ENCODE assay signal across 15 mouse cellular contexts in genomic region chr1:51513059-51513713, GRCm38 (mm10). TPM values are rescaled to one million over a fixed set of nuclear protein-coding genes. Genes with fewer than 3 reads are reported as not detected.
DNase-seq lines count a peak whose midpoint lies in the region; ATAC-seq and TF ChIP-seq lines count a peak whose summit lies in the region.
"Had no signal": no experiment of that assay in that cellular context is flagged by ENCODE, and none has a peak within 500 bp of the region (broad histone marks: within the 10 kb centered on the region; RNA-seq: fewer than 3 reads in every experiment).

No protein-coding gene starts in this region.

- DNase-seq in cerebellum, postnatal 10 days, result peak; percentile 30 to 36
- DNase-seq in liver, postnatal 0 days, result peak; percentile 35
- DNase-seq in splenic B cell, adult 2 months (ENCODE audit: low read depth, low spot score), result peak; percentile 19
- DNase-seq in left cerebral cortex, postnatal 4 days, result no peak
- DNase-seq in adrenal gland, adult 2 months, result no peak
- DNase-seq: adrenal gland, adult 8-10 months; heart, adult 11 months; liver, embryonic 13.5 days; thymus, postnatal 36 days had no signal

- no peak overlapping the region for H3K27ac ChIP-seq in liver, postnatal 0 days (ENCODE audit: low read depth)
- no peak overlapping the region for H3K27ac ChIP-seq in liver, embryonic 12.5 days
- H3K27ac ChIP-seq in kidney, embryonic 14.5 days (ENCODE audit: low read depth, low read length), result no peak overlapping the region
- H3K27ac ChIP-seq: hindbrain, embryonic 14.5 days; liver, embryonic 13.5 days; midbrain, embryonic 13.5 days; stomach, postnatal 0 days had no signal

- no peak overlapping the region for H3K9ac ChIP-seq in liver, postnatal 0 days (replicated peaks)
- H3K9ac ChIP-seq in liver, embryonic 12.5 days, result no peak overlapping the region
- no peak overlapping the region for H3K9ac ChIP-seq in kidney, embryonic 14.5 days (ENCODE audit: low read depth, low read length)
- H3K9ac ChIP-seq: hindbrain, embryonic 14.5 days; liver, embryonic 13.5 days; midbrain, embryonic 13.5 days had no signal

- 71% methylated on average over 7 of the region's 7 CpGs for WGBS in liver, postnatal 0 days (ENCODE audit: insufficient replicate concordance)
- WGBS in liver, embryonic 12.5 days (ENCODE audit: insufficient replicate concordance), result 65% methylated on average over 7 of the region's 7 CpGs
- WGBS in kidney, embryonic 14.5 days, result 61% methylated on average over 7 of the region's 7 CpGs

- no peaks in the 10 kb centered on the region for H3K27me3 ChIP-seq in liver, postnatal 0 days (ENCODE audit: insufficient read depth, low read length)
- H3K27me3 ChIP-seq in liver, embryonic 12.5 days (replicated peaks), result no peaks in the 10 kb centered on the region
- no peaks in the 10 kb centered on the region for H3K27me3 ChIP-seq in kidney, embryonic 14.5 days (ENCODE audit: control insufficient read depth, insufficient read depth, low read length)
- no peaks in the 10 kb centered on the region for H3K27me3 ChIP-seq in splenic B cell, adult 2 months (ENCODE audit: control insufficient read depth, insufficient read depth, low read length, poor library complexity, severe bottlenecking)
- H3K27me3 ChIP-seq: liver, embryonic 13.5 days; midbrain, embryonic 13.5 days had no signal

- H3K4me3 ChIP-seq in liver, postnatal 0 days (ENCODE audit: low read depth, low read length), result no peak overlapping the region
- H3K4me3 ChIP-seq in liver, embryonic 12.5 days, result no peak overlapping the region
- H3K4me3 ChIP-seq in kidney, embryonic 14.5 days (ENCODE audit: low read length), result no peak overlapping the region
- H3K4me3 ChIP-seq: liver, embryonic 13.5 days; midbrain, embryonic 13.5 days had no signal

- no peaks in the 10 kb centered on the region for H3K36me3 ChIP-seq in liver, postnatal 0 days (replicated peaks; ENCODE audit: insufficient read depth, low read length)
- H3K36me3 ChIP-seq in liver, embryonic 12.5 days, result no peaks in the 10 kb centered on the region
- H3K36me3 ChIP-seq in kidney, embryonic 14.5 days (ENCODE audit: control insufficient read depth, insufficient read depth, low read length), result no peaks in the 10 kb centered on the region
- no peaks in the 10 kb centered on the region for H3K36me3 ChIP-seq in splenic B cell, adult 2 months (ENCODE audit: control insufficient read depth, insufficient read depth, low read length, poor library complexity, severe bottlenecking)
- H3K36me3 ChIP-seq: liver, embryonic 13.5 days; midbrain, embryonic 13.5 days had no signal

- no peak for ATAC-seq in cerebellum, adult (ENCODE audit: insufficient number of reproducible peaks, low FRiP score, low TSS enrichment)
- ATAC-seq in liver, postnatal 0 days, result peak; percentile 62
- no peak for ATAC-seq in liver, embryonic 12.5 days
- ATAC-seq in kidney, embryonic 14.5 days (ENCODE audit: low FRiP score, low TSS enrichment), result peak; percentile 63; the same call in 1 of the 2 replicates
- ATAC-seq: midbrain, embryonic 13.5 days had no signal

- intact Hi-C loops in left cerebral cortex, postnatal 4 days (cut with DNase I), result no loop called here

- no peak overlapping the region for H3K4me2 ChIP-seq in liver, postnatal 0 days (ENCODE audit: low read depth, low read length)
- H3K4me2 ChIP-seq in liver, embryonic 12.5 days, result no peak overlapping the region
- no peak overlapping the region for H3K4me2 ChIP-seq in kidney, embryonic 14.5 days (replicated peaks; ENCODE audit: low read depth, low read length)
- H3K4me2 ChIP-seq: hindbrain, embryonic 14.5 days; liver, embryonic 13.5 days; midbrain, embryonic 13.5 days had no signal

- no peak for TF ChIP-seq EP300 in liver, postnatal 0 days (IDR thresholded peaks at IDR 0.05; ENCODE audit: low read depth)

- H3K9me3 ChIP-seq in liver, postnatal 0 days (ENCODE audit: low read length), result no peaks in the 10 kb centered on the region
- no peaks in the 10 kb centered on the region for H3K9me3 ChIP-seq in liver, embryonic 12.5 days (replicated peaks)
- H3K9me3 ChIP-seq in kidney, embryonic 14.5 days (ENCODE audit: control insufficient read depth, low read length), result no peaks in the 10 kb centered on the region
- H3K9me3 ChIP-seq: liver, embryonic 13.5 days; midbrain, embryonic 13.5 days had no signal

- peaks cover 28% of the 10 kb centered on the region for H3K4me1 ChIP-seq in liver, postnatal 0 days (ENCODE audit: insufficient read depth)
- H3K4me1 ChIP-seq in liver, embryonic 12.5 days, result 0 out of 2 replicates have a peak, but pooled peaks cover 4% of the 10 kb centered on the region
- H3K4me1 ChIP-seq in kidney, embryonic 14.5 days (ENCODE audit: control insufficient read depth, insufficient read depth, low read length), result 0 out of 2 replicates have a peak, but pooled peaks cover 7% of the 10 kb centered on the region
- H3K4me1 ChIP-seq: midbrain, embryonic 13.5 days had no signal

- TF ChIP-seq CTCF in liver, postnatal 0 days (IDR thresholded peaks at IDR 0.05; ENCODE audit: low read depth), result no peak

RNA-seq across cellular contexts. Expression of gene Nabp1, which starts 35.0 kb away (rescaled TPM):
- polyA plus RNA-seq in liver, postnatal 0 days (2015; fragmentation: Nextera tagmentation; extraction: Ambion mirVana), result 6.2 and 7.2 TPM in 2 replicates
- polyA plus RNA-seq in liver, embryonic 12.5 days (2016; fragmentation: Nextera tagmentation; extraction: Ambion mirVana), result 5.3 and 6.8 TPM in 2 replicates
- 10.6 and 14.5 TPM in 2 replicates for polyA plus RNA-seq in kidney, embryonic 14.5 days (2014; fragmentation: Nextera tagmentation; extraction: Ambion mirVana)
- 1 to 10 TPM; 7.7 to 8.4 TPM for total RNA-seq in left cerebral cortex, postnatal 4 days (2021)
- 10 to 100 TPM; 51.2 to 66.1 TPM for total RNA-seq in adrenal gland, adult 2 months (2021)
- polyA plus RNA-seq in adrenal gland, adult 2 months (2012; rRNA removed), result 12.9 and 17.2 TPM in 2 replicates

Comparison
In these comparisons a context has a peak if more than half of its experiments do, and no peak if none do; other contexts are left out.
1. ATAC-seq: peak in liver, postnatal 0 days (single experiment) and kidney, embryonic 14.5 days (single experiment); none in cerebellum, adult (single experiment) and liver, embryonic 12.5 days (single experiment).
2. DNase-seq: peak in cerebellum, postnatal 10 days (2 of 2), liver, postnatal 0 days (single experiment) and splenic B cell, adult 2 months (single experiment); none in left cerebral cortex, postnatal 4 days (single experiment) and adrenal gland, adult 2 months (single experiment).